Mouse (Mus musculus): ENCODE measurements around the gene Susd3. TPM values are rescaled to one million over a fixed set of nuclear protein-coding genes. Genes with fewer than 3 reads are reported as not detected.

Gene Susd3
- polyA plus RNA-seq, 1 experiment from 2014 or later = 0.95 TPM

DNA sequence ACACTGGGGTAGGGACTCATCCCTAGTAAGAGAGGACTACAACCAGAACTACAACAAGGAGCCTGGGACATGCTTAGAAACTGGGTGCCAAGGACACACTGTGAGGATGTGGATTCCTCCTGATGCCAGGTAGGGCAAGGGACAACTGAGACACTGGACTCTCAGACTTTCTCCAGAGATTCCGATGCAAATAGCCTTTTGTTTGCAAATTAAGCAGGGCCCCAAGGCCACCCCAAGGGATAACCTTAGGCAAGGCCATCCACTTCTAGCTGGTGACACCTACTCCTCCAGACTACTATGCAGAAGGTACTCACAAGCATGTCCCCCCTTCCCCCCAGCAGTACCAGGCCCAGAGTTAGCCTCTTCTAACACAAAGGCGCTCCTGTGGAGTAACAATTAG, 1.9 kb downstream of the Susd3 start:
- peaks cover 9% of the 10 kb centered on the region; the same call in 1 of the 2 replicates for H3K4me1 ChIP-seq (replicated peaks)
- H3K9ac ChIP-seq (replicated peaks) = no peak overlapping the region
- H3K36me3 ChIP-seq = no peaks in the 10 kb centered on the region
- H3K27me3 ChIP-seq = peaks cover 56% of the 10 kb centered on the region
- H3K4me2 ChIP-seq = no peak overlapping the region
- no peaks in the 10 kb centered on the region for H3K9me3 ChIP-seq
- H3K4me3 ChIP-seq (replicated peaks) = no peak overlapping the region
- no peak for ATAC-seq (ENCODE audit: insufficient number of reproducible peaks, insufficient read depth, low FRiP score, low TSS enrichment, low read depth)
- no peak overlapping the region for H3K27ac ChIP-seq
- WGBS = 78% methylated on average over 2 of the region's 2 CpGs

DNA sequence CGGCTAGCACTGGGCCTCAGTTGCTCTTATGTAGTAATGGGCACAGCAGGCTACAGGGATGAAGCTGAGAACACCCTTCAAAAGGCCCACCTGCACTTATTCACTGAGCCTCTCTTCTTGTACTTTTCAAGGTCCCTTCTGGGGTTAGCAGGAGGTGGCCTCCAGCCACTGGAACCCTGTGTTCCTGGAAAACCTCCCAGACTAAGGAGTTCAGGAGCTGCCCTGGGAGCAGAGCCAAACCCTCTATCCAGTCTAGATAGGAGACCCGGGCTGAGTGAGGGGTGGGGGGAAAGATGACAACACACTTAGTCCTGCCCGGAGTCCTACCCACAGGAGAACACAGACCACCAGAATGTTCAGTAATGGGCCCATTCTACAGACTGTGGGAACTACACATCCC, 2.5 kb downstream of the Susd3 start:
- H3K9me3 ChIP-seq = no peaks in the 10 kb centered on the region
- H3K4me3 ChIP-seq (replicated peaks) = no peak overlapping the region
- no peaks in the 10 kb centered on the region for H3K36me3 ChIP-seq
- ATAC-seq (ENCODE audit: insufficient number of reproducible peaks, insufficient read depth, low FRiP score, low TSS enrichment, low read depth) = no peak
- no peak overlapping the region for H3K9ac ChIP-seq (replicated peaks)
- 84% methylated on average over 3 of the region's 3 CpGs for WGBS
- no peak overlapping the region for H3K27ac ChIP-seq
- H3K27me3 ChIP-seq = peaks cover 57% of the 10 kb centered on the region
- peaks cover 9% of the 10 kb centered on the region; the same call in 1 of the 2 replicates for H3K4me1 ChIP-seq (replicated peaks)
- no peak overlapping the region for H3K4me2 ChIP-seq

DNA sequence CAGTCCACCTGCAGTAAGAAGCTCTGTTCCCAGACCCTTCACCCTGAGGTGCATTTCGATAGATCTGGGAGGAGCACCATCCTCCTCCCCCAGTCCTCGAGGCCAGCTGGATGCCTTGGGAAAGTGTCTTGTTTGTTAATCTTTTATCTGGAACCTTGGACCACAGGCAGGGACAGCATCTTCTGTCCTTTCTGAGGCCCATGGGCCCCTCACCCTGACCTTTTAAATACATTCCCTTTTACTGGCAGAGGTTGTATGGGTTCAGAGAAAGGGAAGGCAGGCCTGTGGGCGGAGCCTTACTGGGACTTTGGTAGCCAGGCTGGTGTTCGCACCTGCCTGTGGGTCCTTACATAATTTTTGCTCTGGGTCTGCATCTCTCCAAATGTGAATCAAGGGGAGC, 3.3 kb downstream of the Susd3 start:
- Histone ChIP-seq H3K4me3 (replicated peaks) (no peak overlapping the region), H3K27me3 (peaks cover 55% of the 10 kb centered on the region), H3K9ac (replicated peaks) (no peak overlapping the region), H3K4me2 (no peak overlapping the region), H3K9me3 (no peaks in the 10 kb centered on the region), H3K27ac (no peak overlapping the region), H3K36me3 (no peaks in the 10 kb centered on the region), H3K4me1 (replicated peaks) (peaks cover 9% of the 10 kb centered on the region; the same call in 1 of the 2 replicates)
- no peak for ATAC-seq (ENCODE audit: insufficient number of reproducible peaks, insufficient read depth, low FRiP score, low TSS enrichment, low read depth)
- WGBS = 64% methylated on average over 4 of the region's 4 CpGs

DNA sequence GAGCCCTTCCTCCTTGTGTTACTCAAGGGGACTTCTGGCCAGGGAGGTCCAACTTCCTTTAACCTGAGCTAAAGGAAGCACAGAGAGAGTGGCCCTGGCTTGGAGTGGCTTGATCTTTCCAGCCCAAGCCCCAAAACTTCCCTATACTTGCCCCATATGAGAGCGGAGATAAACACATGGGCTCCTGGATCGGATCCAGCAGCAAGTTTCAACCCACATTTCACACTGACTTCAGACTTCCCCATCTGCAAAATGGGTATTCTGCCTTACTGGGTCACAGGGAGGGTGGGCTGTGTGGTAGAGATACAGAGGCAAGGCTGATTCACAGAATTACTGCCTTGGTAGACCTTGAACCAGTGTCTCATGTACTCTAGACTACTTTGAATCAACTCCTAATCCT, 5.0 kb downstream of the Susd3 start:
- Histone ChIP-seq H3K4me3 (replicated peaks) (no peak overlapping the region), H3K36me3 (no peaks in the 10 kb centered on the region), H3K27me3 (peaks cover 41% of the 10 kb centered on the region), H3K4me1 (replicated peaks) (peaks cover 8% of the 10 kb centered on the region; the same call in 1 of the 2 replicates), H3K27ac (no peak overlapping the region), H3K9ac (replicated peaks) (no peak overlapping the region), H3K9me3 (no peaks in the 10 kb centered on the region), H3K4me2 (no peak overlapping the region)
- WGBS = 90% methylated on average over 2 of the region's 2 CpGs
- no peak for ATAC-seq (ENCODE audit: insufficient number of reproducible peaks, insufficient read depth, low FRiP score, low TSS enrichment, low read depth)

DNA sequence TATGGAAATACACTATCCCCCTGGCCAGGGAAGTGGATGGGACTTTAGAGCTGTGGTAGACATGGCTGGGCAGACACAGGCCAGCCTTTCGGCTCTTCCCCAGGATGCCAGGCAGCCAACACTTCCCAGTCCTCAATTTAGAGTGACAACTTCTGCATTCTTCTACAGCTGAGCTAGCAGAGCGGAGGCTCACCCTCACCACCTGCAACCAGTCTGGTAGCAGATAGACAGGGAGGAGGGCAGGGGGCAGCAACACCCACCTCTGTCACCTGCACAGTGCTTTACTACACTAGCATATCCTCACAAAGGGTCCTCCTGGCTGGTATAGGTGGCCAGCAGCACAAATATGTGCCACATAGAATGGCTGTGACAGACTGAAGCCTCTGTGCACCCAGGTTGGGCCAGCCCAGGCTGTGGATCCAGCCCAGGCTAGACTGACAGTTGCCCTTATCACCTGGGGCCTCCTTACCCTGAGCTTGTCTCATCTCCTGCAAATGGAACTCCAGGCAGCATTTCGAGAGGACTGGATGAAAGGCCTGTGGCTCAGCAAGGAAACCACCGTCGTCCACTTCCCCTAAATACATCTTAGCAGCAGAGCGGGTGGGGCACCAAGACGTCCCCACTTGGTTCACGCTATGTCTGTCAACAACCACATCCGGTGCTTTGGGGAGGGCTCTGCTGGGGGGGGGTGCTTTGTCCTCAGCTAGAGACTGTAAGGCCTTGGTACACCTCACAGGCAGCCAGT, 6.0 kb downstream of the Susd3 start:
- no peak for ATAC-seq (ENCODE audit: insufficient number of reproducible peaks, insufficient read depth, low FRiP score, low TSS enrichment, low read depth)
- no peak overlapping the region for H3K4me3 ChIP-seq (replicated peaks)
- H3K4me1 ChIP-seq (replicated peaks) = no peaks in the 10 kb centered on the region
- H3K27ac ChIP-seq = no peak overlapping the region
- no peaks in the 10 kb centered on the region for H3K36me3 ChIP-seq
- WGBS = 73% methylated on average over 9 of the region's 9 CpGs
- H3K27me3 ChIP-seq = peaks cover 31% of the 10 kb centered on the region
- no peak overlapping the region for H3K4me2 ChIP-seq
- no peaks in the 10 kb centered on the region for H3K9me3 ChIP-seq
- 0 out of 2 replicates have a peak overlapping the region, but pooled peaks have one; percentile 12 for H3K9ac ChIP-seq (replicated peaks)

DNA sequence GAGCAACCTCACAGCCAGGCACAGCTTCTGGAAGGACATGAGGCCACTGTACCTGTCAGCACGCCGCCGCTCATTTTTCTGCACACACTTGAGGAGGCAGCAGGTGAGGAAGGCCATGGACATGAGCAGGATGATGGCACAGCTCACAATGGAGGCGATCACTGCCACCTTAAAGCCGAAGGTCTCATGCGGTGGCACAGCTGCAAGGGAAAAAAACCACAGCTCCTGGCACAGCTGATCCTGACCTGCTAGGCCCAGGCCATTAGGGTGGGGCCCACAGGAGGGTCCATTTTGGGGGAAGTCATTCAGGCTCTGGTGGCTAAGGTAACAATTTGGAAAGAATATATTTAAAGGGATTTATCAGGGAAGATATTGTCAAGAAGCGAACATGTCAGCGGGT, 9.8 kb downstream of the Susd3 start:
- no peak for ATAC-seq (ENCODE audit: insufficient number of reproducible peaks, insufficient read depth, low FRiP score, low TSS enrichment, low read depth)
- no peak overlapping the region for H3K9ac ChIP-seq (replicated peaks)
- H3K4me3 ChIP-seq (replicated peaks) = no peak overlapping the region
- no peaks in the 10 kb centered on the region for H3K4me1 ChIP-seq (replicated peaks)
- H3K36me3 ChIP-seq = no peaks in the 10 kb centered on the region
- peaks cover 3% of the 10 kb centered on the region for H3K27me3 ChIP-seq
- H3K9me3 ChIP-seq = 0 out of 2 replicates have a peak, but pooled peaks cover 4% of the 10 kb centered on the region
- H3K4me2 ChIP-seq = no peak overlapping the region
- no peak overlapping the region for H3K27ac ChIP-seq
- 91% methylated on average over 8 of the region's 8 CpGs for WGBS

DNA sequence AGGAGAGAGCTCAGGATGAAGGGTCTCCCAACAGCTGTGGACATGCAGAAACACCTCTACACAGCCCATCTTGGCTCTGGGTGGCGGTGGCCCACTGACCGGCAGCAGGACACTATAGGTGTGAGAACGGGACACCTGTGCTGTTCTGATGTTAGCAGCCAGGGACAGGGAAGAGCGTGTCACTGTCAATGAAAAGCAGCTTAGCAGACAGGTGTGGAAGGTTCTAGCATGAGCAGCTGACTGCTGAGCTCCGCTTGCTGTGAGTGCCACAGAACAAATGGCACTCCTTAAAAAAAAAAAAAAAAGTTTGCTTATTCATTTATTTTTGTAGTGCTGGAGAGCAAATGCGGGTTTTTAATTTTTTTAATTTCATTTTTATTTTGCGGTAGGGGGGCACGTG, 10.9 kb downstream of the Susd3 start:
- ATAC-seq (ENCODE audit: insufficient number of reproducible peaks, insufficient read depth, low FRiP score, low TSS enrichment, low read depth) = no peak
- Histone ChIP-seq H3K9ac (replicated peaks) (no peak overlapping the region), H3K4me1 (replicated peaks) (no peaks in the 10 kb centered on the region), H3K27me3 (peaks cover 3% of the 10 kb centered on the region), H3K9me3 (0 out of 2 replicates have a peak, but pooled peaks cover 4% of the 10 kb centered on the region), H3K4me2 (no peak overlapping the region), H3K4me3 (replicated peaks) (no peak overlapping the region), H3K27ac (no peak overlapping the region), H3K36me3 (no peaks in the 10 kb centered on the region)
- 83% methylated on average over 8 of the region's 8 CpGs for WGBS

DNA sequence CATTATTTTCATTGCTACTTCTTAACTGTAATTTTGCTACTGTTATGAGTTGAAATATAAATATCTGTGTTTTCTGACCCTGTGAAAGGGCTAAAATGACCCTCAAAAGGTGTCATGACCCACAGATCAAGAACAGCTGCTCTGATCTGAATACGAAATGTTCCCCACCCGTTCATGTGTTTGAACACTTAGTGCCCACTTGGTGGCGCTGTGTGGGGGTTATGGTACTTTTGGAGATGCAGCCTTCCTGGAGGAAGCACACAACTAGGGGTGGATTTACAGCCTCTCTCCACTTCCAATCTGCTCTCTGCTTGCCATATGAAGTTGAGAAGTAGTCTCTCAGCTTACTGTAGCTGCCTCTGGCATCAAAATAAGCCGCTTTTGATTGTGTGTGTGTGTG, 13.8 kb downstream of the Susd3 start:
- WGBS = 98% methylated on average over 4 of the region's 4 CpGs
- H3K4me2 ChIP-seq = no peak overlapping the region
- no peak for ATAC-seq (ENCODE audit: insufficient number of reproducible peaks, insufficient read depth, low FRiP score, low TSS enrichment, low read depth)
- H3K4me3 ChIP-seq (replicated peaks) = no peak overlapping the region
- no peak overlapping the region for H3K9ac ChIP-seq (replicated peaks)
- no peaks in the 10 kb centered on the region; the same call in 1 of the 2 replicates for H3K27me3 ChIP-seq
- H3K4me1 ChIP-seq (replicated peaks) = 0 out of 2 replicates have a peak, but pooled peaks cover 4% of the 10 kb centered on the region
- 0 out of 2 replicates have a peak, but pooled peaks cover 4% of the 10 kb centered on the region for H3K9me3 ChIP-seq
- H3K27ac ChIP-seq = no peak overlapping the region
- H3K36me3 ChIP-seq = no peaks in the 10 kb centered on the region

DNA sequence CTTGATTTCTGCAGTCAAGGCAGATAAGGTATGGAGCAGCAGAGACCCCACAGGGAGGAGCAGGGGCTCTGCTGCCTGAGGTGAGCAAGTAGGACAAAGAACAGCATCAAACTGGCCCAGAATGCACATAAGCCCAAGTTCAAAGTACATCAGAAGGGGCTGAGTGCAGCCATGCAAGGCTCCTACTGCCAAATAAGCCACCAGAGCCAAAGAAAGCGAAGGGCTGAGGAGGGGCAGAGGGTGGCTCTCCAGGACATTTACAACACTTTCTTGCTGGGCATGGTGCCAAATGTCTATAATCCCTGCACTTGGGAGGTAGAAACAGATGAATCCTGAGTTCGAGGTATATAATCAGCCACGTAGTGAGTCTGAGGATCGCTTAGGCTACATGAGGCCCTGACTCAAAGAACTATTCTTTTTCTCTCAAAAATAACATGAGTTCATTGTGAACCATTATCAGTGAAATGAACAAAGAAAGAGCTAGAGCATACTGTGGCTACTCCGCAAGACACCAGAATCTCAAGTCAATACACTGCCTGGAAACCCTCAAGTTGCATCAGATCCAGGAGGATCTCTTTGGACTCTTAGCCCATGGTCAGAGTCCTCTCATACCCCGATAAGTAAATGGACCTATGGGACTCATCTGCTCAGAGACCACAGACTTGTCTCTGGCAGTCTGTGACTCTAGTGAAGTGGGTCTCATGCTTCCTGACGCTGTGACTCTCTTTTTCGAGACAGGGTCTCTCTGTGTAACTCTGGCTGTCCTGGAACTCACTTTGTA, 14.5 kb downstream of the Susd3 start:
- 0 out of 2 replicates have a peak, but pooled peaks cover 4% of the 10 kb centered on the region for H3K9me3 ChIP-seq
- no peak overlapping the region for H3K4me2 ChIP-seq
- H3K36me3 ChIP-seq = no peaks in the 10 kb centered on the region
- H3K27me3 ChIP-seq = no peaks in the 10 kb centered on the region; the same call in 1 of the 2 replicates
- ATAC-seq (ENCODE audit: insufficient number of reproducible peaks, insufficient read depth, low FRiP score, low TSS enrichment, low read depth) = no peak
- H3K4me1 ChIP-seq (replicated peaks) = 0 out of 2 replicates have a peak, but pooled peaks cover 4% of the 10 kb centered on the region
- H3K4me3 ChIP-seq (replicated peaks) = no peak overlapping the region
- H3K9ac ChIP-seq (replicated peaks) = no peak overlapping the region
- 91% methylated on average over 8 of the region's 8 CpGs for WGBS
- H3K27ac ChIP-seq = no peak overlapping the region

DNA sequence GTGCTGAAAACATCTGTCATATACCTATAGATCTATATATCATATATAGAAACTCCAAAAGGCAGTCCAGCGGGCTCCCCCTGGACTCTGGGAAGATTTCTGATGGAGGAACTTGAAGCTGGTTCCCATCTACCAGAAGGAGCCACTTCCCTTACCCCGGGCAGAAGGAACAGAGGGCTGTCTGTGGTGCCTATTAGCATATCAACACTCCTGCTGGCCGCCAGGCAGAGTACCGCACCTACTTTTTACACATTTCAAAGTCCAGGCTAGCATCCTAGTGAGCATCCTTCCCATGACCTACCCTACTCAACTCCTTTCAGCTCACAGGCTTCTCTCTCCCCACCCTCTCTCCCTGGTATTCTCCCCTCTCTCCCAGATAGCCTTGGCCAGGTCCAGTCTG, 22.9 kb downstream of the Susd3 start:
- Histone ChIP-seq H3K27ac (no peak overlapping the region), H3K9ac (replicated peaks) (no peak overlapping the region), H3K27me3 (peaks cover 15% of the 10 kb centered on the region), H3K9me3 (0 out of 2 replicates have a peak, but pooled peaks cover 5% of the 10 kb centered on the region), H3K4me3 (replicated peaks) (no peak overlapping the region), H3K4me2 (no peak overlapping the region), H3K36me3 (no peaks in the 10 kb centered on the region), H3K4me1 (replicated peaks) (0 out of 2 replicates have a peak, but pooled peaks cover 4% of the 10 kb centered on the region)
- no peak for ATAC-seq (ENCODE audit: insufficient number of reproducible peaks, insufficient read depth, low FRiP score, low TSS enrichment, low read depth)
- 33% methylated on average over 4 of the region's 4 CpGs for WGBS

DNA sequence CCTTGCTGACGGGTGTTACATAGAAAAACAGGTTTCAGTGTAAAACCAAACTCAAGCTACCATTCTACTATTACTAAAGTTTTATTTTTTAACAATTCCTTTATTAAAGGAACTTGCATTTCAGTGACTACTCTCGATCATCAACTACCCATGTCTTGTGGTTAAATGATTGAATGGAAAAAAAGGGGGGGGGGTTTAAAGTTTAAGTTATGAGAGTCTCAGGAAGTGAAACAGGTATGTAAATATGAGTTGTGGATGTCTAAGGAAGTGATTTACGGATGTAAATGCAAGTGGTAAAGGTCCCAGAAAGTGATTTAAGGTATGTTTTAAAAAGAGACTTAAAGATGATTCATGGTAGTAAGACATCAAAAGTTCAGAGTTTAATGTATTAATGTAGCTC, 23.3 kb downstream of the Susd3 start:
- ATAC-seq (ENCODE audit: insufficient number of reproducible peaks, insufficient read depth, low FRiP score, low TSS enrichment, low read depth) = no peak
- Histone ChIP-seq H3K9me3 (0 out of 2 replicates have a peak, but pooled peaks cover 5% of the 10 kb centered on the region), H3K36me3 (no peaks in the 10 kb centered on the region), H3K4me3 (replicated peaks) (no peak overlapping the region), H3K27ac (no peak overlapping the region), H3K4me2 (no peak overlapping the region), H3K4me1 (replicated peaks) (0 out of 2 replicates have a peak, but pooled peaks cover 3% of the 10 kb centered on the region), H3K27me3 (peaks cover 15% of the 10 kb centered on the region), H3K9ac (replicated peaks) (no peak overlapping the region)
- WGBS = 62% methylated on average over 3 of the region's 3 CpGs
